Mouse (Mus musculus) lung, adult 2 months (tissue): ENCODE data around the gene Rrp7a.

ENCODE experiments used
- CTCF ChIP-seq: fragments of 200-500 bp; IDR thresholded peaks from 2 replicates; pipeline ENCODE4 v1.5.1; 2011; ENCODE audit warnings: mild to moderate bottlenecking, low read length, control low read depth; ENCODE audit not compliant: insufficient read depth
- POLR2A ChIP-seq: fragments of 200-500 bp; IDR thresholded peaks from 2 replicates; pipeline ENCODE4 v1.6.1; 2011; ENCODE audit warnings: low read depth, mild to moderate bottlenecking, control low read depth, low read length, borderline replicate concordance; ENCODE audit errors: extremely low read depth

DNA sequence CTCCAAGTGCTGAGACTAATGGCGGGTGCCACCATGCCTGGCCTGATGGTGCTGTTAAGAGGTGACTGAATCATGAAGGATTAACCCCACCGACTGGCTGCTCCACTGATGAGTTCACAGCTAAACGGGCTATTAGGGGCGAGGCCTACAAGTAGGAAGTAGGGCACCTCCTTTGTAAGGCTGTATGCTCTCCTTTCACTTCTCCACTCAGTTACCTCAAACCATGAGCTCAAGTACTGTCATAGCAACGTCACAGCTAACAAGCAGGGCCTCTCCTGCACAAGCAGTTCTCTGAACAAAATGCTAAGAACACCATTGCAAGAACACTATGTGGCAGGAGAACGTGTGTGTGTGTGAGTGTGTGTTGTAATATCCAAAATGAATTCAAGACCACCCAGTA, 22.9 kb upstream of the Rrp7a start:
- TF ChIP-seq CTCF = no peak
- no peak for TF ChIP-seq POLR2A
